Mouse (Mus musculus) MEL (cell line): ENCODE results near the gene Ginm1.

ENCODE experiments used
- CTCF ChIP-seq, 3 experiments: IDR thresholded peaks in 2 of 3; conservative IDR thresholded peaks in 1 of 3; 2 replicates each; pipeline ENCODE4 v1.5.1; 2011 to 2012; ENCODE audit warnings: low read length in 3 of 3, low read depth in 2 of 3, mild to moderate bottlenecking in 2 of 3, improper control_type of control experiment in 1 of 3, inconsistent platforms in 1 of 3, mixed read lengths in 1 of 3, moderate library complexity in 1 of 3; ENCODE audit not compliant: control insufficient read depth in 1 of 3, insufficient read depth in 1 of 3, poor library complexity in 1 of 3, severe bottlenecking in 1 of 3
- EP300 ChIP-seq, 2 experiments: IDR thresholded peaks; 2 replicates each; pipeline ENCODE4 v1.6.1; 2011; ENCODE audit warnings: improper control_type of control experiment in 2 of 2, low read length in 2 of 2, low read depth in 1 of 2, mild to moderate bottlenecking in 1 of 2
- JUND ChIP-seq: IDR thresholded peaks from 2 replicates; pipeline ENCODE4 v1.6.1; 2011; ENCODE audit warnings: low read depth, mild to moderate bottlenecking, improper control_type of control experiment, low read length
- MAFK ChIP-seq: IDR thresholded peaks from 2 replicates; pipeline ENCODE4 v1.6.1; 2011; ENCODE audit warnings: low read depth, mild to moderate bottlenecking, low read length, improper control_type of control experiment, borderline replicate concordance
- MAX ChIP-seq: IDR thresholded peaks from 2 replicates; pipeline ENCODE4 v1.6.1; 2011; ENCODE audit warnings: low read length, improper control_type of control experiment
- MXI1 ChIP-seq: IDR thresholded peaks from 2 replicates; pipeline ENCODE4 v1.6.1; 2011; ENCODE audit warnings: mild to moderate bottlenecking, low read depth, low read length, improper control_type of control experiment
- POLR2AphosphoS2 ChIP-seq: IDR thresholded peaks from 2 replicates; pipeline ENCODE4 v1.6.1; 2011; ENCODE audit warnings: low read length, improper control_type of control experiment
- TCF12 ChIP-seq: IDR thresholded peaks from 2 replicates; pipeline ENCODE4 v1.6.1; 2014; ENCODE audit warnings: low read depth, mild to moderate bottlenecking, inconsistent platforms, low read length, improper control_type of control experiment, moderate library complexity
- USF1 ChIP-seq: IDR thresholded peaks from 2 replicates; pipeline ENCODE4 v1.6.1; 2014; ENCODE audit warnings: low read depth, mild to moderate bottlenecking, inconsistent platforms, low read length, improper control_type of control experiment, moderate library complexity
- ZMIZ1 ChIP-seq: IDR thresholded peaks from 2 replicates; pipeline ENCODE4 v1.6.1; 2012; ENCODE audit warnings: low read depth, mild to moderate bottlenecking, inconsistent platforms, low read length, improper control_type of control experiment, moderate library complexity
- ZNF384 ChIP-seq: IDR thresholded peaks from 2 replicates; pipeline ENCODE4 v1.6.1; 2012; ENCODE audit warnings: low read depth, mild to moderate bottlenecking, inconsistent platforms, low read length, improper control_type of control experiment

- TF ChIP-seq EP300 (IDR thresholded peaks at IDR 0.05; ENCODE audit: low read depth in 1 of 2, low read length in 2 of 2) = no peak
- no peak for TF ChIP-seq USF1
- TF ChIP-seq CTCF (IDR thresholded peaks at IDR 0.05 in 2 of 3, conservative IDR thresholded peaks at IDR 0.05 in 1 of 3; ENCODE audit: control insufficient read depth in 1 of 3, insufficient read depth in 1 of 3, low read depth in 2 of 3, low read length in 3 of 3, poor library complexity in 1 of 3, severe bottlenecking in 1 of 3) = no peak
- no peak for TF ChIP-seq POLR2AphosphoS2
- no peak for TF ChIP-seq ZNF384
- no peak for TF ChIP-seq MAFK
- TF ChIP-seq ZMIZ1 = no peak
- no peak for TF ChIP-seq JUND
- TF ChIP-seq MXI1 = no peak
- TF ChIP-seq TCF12 = no peak
- TF ChIP-seq MAX = no peak
Measured at GRCm38 (mm10) chr10:7737914-7738313, 54.7 kb downstream of the Ginm1 start.
